Mouse (Mus musculus) CD4-positive helper T cell, adult 2 months (primary cell): ENCODE measurements around the gene Apopt1.

ENCODE experiments used
- DNase-seq: peaks from one replicate; pipeline ENCODE4 v3.0.0-alpha.2; 2012; ENCODE audit warnings: low read depth, missing footprints, low spot score

The Apopt1 gene

DNA sequence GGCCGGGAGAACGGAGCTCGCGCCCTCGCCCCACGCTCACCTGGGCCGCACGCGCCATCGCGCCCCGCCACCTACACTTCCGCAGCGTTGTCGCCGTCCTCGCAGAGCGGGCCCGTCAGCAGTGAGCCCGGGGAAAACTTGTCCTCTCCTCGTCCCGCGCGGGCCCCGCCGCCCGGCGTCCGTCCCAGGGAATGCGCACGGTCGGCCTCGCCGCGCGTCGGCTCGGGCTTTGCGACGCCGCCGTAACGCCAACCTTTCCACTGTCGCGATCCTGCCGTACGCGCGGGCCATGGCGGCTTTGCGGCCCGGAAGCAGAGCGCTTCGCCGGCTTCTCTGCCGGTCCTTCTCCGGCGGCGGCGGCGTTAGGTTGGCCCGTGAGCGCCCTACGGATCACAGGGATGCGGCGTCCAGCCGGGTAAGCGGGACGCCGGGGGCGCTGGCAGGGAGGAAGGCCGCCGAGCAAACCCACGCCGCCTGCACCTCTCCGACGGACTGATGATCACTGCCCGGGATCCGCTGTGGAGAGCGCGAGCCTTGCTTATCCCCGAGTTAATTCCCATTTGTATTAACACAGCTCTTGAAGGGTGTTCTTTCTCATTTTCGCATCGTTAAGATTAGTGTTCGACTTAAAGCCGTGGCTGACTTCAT is at the start of gene Apopt1, which contains the start of gene Bag5:
Gene Apopt1, plus strand, starts transcription at position 258 of the 648 bp plus-strand sequence.
Gene Bag5, minus strand, starts transcription at position 254 of the 648 bp plus-strand sequence.
- DNase-seq, result peak; percentile 97

DNA sequence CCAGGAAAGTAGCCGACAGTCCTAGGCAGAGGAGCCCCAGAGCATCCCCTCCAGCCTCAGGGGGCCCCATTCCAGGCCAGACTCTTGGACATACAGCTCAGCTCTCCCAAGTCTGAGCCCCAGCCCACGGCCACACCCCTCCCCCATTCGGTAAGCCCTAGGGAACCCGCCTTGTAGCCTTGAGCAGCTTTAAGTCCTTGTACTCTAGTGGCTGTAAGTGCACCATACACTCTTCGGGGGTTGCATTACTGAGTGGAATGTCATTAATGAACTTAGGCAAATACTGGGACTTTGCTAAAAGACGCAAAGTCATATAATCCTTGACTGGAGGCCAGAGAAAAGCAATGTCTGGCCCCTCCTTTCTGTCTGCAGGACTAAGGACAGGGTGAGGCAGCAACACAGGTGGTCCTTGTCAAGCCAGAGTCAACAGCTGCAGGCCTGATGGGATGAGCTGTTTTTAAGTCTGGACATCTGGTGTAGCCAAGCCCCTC is 48.9 kb upstream of the Apopt1 start:
- no peak for DNase-seq

DNA sequence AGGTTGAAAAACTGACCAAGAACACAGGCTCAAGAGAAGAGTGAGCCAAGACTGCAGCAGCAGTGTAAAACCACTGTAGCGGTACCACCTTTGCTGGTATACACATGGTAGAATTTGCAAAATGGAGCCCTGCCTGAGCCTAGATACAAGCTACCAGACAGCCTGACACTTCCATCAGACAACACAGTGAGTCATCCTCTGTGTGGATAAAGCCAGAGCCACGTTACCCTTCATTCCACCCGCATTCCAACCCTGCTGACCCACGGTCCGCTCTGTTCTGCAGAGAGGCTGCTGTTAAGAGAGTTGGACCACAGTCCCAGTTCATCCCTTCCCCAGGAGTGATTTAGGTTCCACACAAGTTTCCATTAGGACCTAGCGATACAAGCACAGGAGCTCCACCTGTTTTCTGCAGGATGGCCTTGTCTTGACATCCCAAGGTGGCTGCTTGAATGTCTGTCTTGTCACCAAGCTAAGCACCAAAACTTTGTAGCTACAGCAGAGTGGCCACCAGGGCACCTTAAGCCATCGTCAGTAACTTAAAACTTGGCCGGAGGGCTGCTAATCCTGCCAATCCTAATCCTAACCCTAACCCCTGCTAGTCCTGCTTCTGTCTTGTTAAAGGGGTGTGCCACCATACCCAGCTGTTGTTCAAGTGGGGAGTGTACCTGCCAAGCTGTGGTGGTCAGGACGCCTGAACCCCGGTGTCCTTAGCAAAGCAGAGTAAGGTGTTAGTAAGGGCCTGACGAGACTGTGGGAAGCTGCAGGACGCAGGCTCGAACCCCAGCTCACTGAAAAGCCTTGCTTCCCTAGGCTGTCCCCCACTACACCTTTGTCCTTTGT is 47.8 kb upstream of the Apopt1 start:
- no peak for DNase-seq

DNA sequence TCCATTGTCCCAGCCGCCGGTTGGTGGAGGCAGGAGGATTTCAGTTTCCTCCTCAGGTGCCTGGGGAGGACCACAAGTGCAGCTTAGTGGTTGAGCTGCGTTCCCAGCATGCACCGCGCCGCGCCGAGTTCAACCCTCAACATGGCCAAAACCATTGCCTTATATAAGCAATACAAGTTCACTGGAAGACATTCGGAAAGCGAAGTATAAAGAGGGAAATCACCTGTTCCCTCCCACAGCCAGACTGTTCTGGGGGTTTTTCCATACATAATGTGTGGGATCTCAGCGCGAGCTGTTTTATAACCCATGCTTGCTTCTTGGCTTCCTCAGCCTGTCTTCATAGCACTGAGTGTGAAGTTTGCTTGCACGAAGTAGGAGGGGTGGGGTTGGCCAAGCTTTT is 46.7 kb upstream of the Apopt1 start:
- no peak for DNase-seq

DNA sequence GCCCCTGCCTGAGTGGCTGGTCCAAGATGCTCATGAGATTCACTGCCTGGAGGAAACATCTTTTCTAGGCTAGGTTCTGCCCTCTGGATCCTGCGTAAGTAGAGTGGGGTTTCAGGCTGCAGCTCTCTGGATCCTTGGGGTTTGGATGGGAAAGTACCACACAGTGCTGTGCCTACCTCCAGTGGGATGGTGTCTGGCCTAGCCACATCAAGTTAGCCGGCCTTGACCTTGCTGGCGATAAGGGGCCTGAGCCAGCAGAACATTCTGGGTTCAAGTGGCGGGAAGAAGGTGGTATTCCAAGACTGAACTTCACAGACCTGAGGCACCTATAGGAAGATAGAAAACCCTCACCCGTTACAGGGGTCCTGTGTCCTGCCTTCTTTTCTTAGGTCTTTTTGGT is 45.6 kb upstream of the Apopt1 start:
- no peak for DNase-seq

DNA sequence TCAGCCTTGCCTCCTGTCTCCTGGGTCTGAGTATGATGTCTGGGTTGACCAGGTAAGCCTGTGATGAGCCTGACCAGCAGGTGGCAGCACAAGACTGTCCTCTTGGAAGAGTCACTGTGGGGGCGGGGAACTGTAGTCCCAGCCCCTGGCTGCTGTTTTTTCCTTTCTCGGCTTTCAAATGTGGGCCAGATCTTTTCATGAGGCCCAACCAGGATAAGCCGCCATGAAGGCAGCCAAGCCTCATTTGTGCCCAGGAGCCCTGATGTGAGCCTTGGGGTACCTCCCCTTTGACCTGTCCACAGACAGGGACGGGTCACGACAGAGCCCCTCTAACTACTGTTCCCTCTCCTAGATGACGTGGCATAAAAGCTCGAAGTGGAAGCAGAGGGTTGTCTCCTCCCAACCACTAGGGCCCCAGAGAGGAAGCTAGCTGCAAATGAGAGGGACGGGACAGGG is 44.6 kb upstream of the Apopt1 start:
- peak; percentile 90 for DNase-seq

DNA sequence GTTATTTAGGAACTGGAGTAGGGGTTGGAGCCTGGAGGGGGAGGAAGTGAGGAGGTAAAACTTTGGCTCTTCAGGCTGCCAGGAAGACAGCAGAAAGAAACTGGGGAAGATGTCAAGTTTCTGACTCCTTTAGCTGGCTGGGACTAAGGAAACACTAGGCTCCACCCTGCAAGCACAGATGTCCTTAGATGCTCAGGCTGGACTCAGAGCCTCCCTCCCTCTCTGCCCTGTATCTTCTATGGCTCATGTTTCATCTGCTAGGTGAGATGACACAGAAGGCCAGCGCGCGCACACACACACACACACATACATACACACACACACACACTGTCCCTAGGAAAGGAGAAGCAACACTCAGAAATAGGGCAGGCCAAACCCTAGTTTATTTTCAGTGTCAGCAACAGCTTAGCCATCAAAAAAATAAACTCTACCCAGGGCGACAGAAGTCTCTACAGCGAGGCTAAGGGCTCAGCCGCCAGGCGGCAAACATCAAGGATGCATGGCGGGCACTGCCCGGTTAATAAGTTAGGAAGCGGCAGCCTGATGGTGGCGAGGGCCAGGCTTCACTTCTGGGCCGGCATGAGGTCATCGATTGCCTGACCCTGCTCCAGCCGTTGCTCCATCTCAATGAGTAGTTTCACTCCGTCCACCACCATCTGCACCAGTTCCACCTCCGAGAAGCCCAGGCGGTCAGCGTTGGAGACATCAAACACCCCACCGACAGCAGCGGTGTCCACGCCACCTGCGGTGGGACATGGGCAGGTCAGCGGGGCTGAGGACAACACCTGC is 43.9 kb upstream of the Apopt1 start:
- peak; percentile 15 for DNase-seq

DNA sequence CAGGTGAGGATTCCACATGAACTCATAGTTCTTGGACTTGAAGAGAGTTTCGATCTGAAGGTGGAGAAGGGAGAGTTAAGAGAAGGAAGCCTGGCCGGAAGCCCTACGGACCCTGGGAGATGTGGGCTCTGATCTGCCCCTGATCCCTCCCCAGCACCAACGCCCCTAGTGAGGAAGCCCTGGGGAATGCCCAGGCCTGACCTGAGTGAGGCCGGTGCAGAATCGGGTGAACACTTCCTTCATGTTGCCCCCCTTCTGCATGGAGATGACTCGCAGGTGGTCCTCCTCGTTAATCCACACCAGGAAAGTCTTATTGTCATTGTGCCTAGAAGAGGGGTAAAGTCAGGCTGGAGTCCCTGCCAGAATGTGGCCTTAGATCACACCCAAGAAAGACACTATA is 43.1 kb upstream of the Apopt1 start:
- no peak for DNase-seq

DNA sequence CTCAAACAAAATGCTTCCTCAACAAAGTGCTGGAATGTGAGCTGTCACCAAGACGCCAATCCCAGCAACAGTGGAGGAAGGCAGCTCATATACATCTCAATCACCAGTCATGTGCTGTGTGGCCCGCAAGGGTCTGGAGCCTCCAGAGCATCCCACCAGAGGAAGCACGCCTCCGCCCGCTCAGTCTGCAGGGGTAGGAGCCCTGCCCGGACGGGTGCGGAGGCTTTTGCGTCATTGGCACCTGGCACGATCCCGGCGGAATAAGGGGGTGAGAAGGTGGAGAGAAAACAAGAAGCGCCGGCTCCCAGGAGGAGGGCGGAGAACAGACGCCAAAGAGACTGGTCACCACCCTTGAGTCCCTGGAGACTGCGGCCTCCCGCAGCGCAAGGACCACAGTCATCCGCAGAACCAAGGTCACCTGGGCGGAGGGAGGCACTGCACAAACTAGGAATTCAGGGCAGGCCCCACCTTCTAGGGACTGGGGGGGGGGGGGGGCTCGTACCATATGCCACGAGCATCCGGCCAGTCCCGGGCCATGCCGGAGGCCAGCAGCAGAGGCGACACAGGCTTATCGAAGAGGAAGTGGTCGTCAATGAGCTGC is 42.6 kb upstream of the Apopt1 start:
- DNase-seq, result no peak

DNA sequence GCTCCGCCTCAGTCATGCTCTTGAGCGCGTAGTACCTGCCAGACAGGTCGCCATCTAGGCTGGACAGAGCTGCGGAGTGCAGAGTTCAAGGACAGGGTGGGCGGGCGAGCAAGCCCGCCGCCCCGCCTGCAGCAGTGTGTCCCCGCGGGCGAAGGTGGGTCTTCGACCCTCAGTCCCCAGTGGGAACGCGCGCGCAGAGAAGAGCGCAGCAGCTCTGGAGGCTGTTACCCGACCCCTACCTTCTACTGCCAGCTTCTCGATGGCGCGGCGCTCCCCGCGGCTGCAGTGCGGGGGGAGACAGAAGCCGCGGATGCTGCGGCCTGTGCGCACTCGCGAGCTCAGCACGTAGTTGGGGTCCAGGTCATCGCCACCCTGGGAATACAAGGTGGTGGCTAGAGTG is 42.1 kb upstream of the Apopt1 start:
- DNase-seq, result peak; percentile 30

DNA sequence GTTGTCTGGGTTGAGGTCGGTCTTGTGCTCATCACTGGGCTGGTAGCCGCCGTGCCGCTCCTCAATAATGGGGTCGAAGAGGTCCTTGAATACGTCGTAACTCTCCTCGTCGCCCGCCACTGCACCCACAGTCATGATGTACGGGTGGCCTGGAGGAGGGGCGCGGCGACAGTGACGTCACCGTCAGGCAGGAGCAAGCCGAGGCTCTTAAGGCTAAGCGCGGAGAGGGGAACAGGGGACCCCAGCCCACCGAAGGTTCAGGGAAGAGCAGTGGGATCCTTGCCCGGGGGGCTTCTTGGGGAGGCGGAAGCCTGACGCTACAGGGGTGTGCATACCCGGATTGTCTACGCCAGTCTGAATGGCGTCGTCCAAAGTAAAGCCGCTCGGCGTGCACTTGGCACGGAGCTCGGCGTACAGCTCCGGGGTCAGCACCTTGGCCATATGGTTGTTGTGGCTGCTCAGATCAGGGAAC is 41.6 kb upstream of the Apopt1 start:
- peak; percentile 76 for DNase-seq

DNA sequence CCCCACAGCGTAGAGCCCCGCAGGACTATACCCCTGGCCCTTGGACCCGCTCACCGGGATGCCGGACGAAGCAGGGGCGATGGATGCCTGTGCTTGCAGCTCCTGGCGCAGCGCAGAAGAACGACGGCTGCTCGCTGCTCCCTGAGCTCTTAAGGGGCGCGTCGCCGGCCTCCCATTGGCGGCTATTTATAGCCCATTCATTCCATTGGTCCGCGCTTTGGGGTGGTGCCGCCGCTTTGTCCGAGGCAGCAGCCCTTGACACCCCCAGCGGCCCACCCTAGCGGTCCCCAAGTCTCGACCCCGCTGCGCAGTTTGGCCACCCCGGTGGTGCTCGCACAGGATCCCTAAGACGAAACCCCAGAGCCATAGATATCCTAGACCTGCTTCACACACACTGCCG is 40.9 kb upstream of the Apopt1 start, which contains the start of gene Ckb:
Gene Ckb, minus strand, starts transcription at position 163 of the 400 bp plus-strand sequence.
- peak; percentile 69 for DNase-seq

DNA sequence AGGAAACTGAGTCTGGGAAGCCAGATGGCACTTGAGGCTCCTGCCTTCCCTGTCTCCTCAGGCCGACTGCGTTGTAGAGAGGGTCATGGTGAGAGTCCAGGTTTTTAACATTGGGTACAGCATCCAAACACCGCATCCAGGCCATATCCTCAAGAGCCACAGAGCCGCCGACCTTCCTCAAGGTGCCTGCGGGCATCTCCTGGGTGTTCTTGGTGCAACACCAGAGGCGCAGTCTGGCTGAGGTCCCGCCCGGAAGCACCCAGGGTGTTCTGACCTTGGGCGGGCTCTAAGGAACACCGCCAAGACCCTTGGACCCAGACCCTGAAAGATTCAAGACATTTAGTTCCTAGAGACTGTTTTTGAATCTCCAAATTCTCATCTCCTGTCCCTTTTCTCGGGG is 40.5 kb upstream of the Apopt1 start:
- DNase-seq, result no peak

DNA sequence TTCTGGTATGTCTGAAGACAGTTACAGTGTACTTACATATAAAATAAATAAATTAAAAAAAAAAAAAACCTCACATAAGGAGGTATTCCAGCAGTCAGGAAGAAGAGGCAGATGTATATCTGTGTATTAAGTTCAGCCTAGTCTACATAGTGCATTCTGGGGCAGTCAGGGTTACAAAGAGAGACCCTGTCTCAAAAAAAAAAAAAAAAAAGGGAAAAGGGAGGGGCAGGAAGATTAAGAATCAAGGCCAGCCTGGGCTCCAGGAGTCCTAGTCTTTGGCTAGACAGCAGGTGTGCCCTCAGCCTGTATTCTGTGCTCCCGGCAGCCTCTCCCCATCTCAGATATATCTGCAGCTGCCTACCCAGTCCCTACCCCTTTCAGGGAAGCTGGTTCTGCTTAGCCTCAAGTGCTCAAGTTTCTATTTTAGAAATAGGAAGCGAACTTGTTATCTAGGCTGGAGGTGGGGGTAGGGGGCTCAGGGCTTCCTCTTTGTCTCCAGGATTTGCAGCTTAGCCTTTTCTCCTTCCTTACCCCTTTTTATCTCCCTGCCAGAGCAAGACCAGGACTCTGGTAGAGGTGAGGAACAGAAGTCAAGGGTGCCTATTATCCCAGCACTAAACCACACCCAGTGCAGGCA is 38.1 kb upstream of the Apopt1 start:
- DNase-seq, result no peak

DNA sequence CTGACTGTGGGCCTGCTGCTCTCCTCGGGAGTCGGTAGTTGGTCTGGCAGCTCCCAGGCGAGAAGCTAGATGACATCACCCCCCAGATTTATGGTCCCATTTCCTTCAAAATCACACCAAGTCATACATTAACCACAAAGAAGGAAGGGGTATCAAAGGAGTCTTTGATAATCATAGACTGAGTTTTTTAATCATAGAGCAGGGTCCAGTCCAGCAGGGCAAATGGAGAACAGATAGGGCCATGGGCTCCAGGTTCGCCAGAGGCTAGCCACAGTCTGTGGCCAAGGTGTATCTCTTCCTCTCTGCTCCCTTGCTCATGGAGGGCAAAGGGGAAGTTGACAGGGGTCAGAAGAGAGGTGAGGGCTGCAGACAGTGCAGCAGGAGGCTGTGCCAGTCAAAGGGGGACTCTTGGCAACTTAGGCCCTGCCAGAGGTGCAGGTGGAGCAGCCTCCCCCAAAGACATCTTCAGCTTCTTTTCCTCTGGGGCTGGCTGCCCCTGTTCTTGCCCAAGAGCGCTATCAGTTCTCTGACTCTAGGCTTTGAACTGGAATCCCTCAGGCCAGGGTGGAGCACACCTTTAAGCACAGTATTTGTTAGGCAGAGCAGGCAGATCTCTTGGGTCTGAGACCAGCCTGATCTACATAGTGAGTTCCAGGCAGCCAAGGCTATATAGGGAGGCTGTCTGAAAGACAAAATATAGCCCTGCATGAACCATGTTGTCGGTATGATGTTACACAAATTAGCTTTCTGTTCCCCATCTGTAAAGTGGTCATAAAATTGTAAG is 37.1 kb upstream of the Apopt1 start:
- no peak for DNase-seq

DNA sequence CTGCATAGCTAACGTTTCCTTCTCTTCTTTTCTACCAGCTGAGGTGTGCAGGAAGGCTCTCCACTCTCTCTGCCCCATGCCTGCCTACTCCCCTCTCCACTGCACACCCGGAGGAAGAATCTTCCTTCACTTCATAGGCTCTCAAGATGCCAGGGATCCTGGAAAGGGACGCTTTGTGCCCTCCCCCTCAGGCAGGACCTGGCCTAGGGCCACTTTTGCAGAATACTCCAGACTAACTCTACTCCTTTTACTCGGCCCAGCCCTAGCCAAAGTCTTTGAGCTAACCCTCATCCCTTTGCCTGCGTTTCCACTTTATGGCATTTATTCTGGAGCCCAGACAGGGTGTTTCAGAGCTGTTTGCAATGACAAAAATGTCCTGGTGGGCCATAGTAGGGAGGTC is 35.6 kb upstream of the Apopt1 start:
- no peak for DNase-seq

DNA sequence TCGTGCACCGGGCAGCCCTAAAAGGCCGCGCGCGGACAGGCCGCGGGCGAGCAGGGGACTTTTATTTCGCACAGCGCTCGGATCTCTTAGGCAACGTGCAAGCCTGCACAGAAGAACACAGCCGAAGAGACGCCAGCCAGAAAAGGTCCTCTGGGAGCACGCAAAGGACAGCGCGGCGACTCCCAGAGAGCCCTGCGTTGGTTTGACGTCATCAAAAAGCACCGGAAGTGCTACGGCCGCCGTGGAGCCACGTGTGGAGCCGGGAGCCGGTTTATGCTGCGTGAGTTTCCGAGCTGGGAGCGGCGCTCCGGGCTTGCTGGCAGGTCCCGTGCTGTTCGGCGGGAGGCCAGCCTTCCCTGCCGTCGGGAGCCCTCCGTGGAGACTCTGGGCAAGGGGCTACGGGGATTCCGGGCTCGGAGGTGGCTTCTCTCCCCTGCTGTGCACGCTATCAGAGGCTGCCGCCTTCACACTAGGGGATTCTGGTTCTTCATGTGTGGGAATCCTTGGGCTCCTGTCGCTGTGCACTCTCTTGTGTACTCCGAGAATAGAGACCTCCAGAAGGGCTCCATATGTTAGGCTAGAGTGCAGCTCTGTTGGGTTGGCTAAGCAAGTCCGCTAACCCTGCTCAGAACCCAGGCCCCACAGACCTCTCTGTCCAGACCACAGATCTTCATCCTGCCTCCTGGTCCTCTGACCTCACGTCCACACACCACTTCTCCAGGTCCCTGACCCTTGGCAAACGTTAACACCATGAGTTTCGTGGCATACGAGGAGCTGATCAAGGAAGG is 35.0 kb upstream of the Apopt1 start, which contains the start of gene Trmt61a:
Gene Trmt61a, plus strand, starts transcription at position 224 of the 788 bp plus-strand sequence.
- peak; percentile 92 for DNase-seq

DNA sequence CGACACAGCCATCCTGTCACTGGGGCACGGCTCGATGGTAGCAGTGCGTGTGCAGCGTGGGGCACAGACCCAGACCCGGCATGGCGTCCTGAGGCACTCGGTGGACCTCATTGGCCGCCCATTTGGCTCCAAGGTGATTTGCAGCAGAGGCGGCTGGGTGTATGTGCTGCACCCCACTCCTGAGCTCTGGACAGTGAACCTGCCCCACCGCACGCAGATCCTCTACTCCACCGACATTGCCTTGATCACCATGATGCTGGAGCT is 34.5 kb upstream of the Apopt1 start:
- no peak for DNase-seq

DNA sequence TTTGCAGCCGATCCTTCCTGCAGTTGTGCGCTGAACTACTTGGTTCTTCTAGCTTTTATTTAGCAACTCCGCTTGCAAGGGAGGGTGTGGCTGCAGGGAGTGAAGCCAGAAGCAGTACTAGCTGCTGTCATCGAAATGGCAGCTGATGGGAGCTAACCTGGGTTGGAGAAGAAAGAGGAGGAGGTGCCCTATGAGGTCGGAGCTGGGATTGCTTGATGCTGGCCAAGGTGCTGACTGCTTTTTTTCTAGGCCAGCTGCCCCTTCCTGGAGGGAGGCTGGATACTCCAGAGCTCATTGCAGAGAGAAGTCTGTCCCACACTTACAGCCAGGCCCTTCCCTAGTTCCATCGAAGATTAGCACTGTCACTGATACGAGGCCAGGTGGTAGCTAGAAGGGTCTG is 34.1 kb upstream of the Apopt1 start:
- no peak for DNase-seq
